Mouse (Mus musculus) R1 (cell line): ENCODE data around the gene Adnp.
A peak's percentile ranks its signal among the peaks of the same experiment; 100 is the strongest.

Source experiments
- DNase-seq: peaks from one replicate; pipeline ENCODE4 v3.0.0-alpha.2; 2018; ENCODE audit warnings: low read depth, low spot score

Gene Adnp

DNA sequence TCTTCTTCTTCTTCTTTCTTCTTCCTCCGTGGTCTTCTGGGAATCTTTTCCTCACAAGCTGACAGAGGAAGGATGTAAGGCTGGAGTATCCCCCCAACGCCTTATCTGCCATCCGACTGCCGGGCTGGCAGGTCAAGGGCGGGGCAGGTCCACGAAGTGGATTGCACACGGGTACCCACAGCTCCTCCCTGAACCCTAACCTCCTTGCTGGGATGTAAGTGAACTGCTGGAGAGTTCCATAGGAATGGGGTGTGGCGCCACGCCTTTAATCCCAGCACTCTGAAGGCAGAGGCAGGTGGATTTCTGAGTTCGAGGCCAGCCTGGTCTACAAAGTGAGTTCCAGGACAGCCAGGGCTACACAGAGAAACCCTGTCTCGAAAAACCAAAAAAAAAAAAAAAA lies 48.9 kb downstream of the Adnp start:
- peak; percentile 88 for DNase-seq

DNA sequence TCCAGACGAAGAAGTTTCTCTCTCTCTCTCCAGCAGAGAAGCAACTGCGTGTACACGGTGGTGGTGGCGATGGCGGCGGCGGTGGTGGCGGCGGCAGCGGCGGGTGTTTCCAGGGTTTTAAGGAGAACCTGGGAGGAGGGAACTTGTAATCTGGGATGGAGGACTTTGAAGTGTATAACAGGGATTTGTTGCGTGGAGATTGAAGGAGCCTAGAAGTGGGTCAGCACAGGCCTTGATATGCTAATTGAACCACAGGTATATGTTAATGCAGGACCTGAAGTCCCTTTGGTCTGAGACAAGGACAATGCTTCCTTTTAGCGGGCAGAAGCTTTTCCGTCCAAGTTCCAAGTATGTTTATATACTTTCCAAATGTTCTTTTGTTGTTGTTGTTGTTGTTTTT lies 50.6 kb downstream of the Adnp start:
- peak; percentile 65 for DNase-seq

DNA sequence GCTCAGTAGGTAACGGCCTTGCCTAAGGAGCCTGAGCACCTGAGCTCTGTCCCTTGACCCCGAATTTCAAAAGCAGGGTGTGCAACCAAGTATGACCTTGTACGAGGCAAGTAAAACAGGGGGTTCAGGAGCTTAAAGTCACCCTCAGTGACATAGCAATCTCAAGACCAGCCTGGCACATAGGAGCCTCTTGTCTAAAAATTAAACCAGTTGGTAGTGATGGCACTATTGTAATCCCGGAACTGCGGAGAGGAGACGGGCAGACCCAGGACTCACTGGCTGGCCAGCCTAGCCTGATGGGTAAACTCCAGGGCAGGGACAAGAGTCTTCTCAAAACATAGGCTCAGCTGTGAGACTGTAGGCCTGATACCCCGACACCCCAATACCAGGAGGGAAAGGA lies 51.2 kb downstream of the Adnp start:
- no peak for DNase-seq

GRCm38 (mm10) chr2:168154090-168154881 lies 52.6 kb downstream of the Adnp start:
- DNase-seq, result peak; percentile 100

DNA sequence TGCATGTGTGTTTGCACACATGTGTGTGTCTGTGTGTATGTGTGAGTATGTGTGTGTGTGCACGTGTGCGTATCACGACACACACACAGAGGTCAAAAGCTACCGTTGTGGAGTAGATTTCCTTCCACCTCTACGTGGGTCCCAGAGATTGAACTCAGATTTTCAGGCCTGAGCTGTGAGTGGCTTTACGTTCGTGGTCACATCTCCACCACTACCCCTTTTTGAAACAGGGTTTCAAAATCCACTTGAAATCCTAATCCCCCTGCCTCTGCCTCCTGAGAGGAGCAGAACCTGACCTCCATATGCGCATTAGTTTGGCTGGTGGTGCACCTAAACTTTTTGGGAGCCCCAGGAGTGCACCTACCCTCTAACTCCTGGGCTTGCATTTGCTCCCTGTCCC lies 57.7 kb downstream of the Adnp start:
- no peak for DNase-seq

- no peak for DNase-seq
Measured at GRCm38 (mm10) chr2:168147722-168148432, 59.0 kb downstream of the Adnp start.

- DNase-seq, result no peak
Measured at GRCm38 (mm10) chr2:168145437-168145836, 61.5 kb downstream of the Adnp start.

DNA sequence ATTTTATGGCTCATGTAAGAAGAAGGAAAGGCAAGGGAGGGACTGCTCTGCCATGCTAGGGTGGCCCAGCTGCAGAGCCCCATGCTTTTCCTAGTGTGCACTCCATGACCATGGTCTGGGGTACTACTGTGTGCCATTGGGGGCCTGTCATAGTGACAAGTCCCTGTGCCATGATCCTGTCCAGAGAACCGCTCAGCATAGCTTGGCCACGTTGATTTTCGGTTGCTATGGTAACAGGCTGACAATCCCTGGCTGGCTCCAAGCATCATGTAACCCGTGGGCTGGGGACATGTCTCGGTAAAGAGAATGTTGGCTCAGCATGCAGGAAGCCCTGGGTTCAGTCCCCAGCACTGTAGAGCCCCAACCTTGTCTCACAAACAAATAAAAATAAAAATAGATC lies 63.1 kb downstream of the Adnp start:
- DNase-seq, result peak; percentile 38

- no peak for DNase-seq
Measured at GRCm38 (mm10) chr2:168137161-168137560, 69.8 kb downstream of the Adnp start.
